Mouse (Mus musculus): ENCODE results near the gene Gm10762.
A peak's percentile ranks its signal among the peaks of the same experiment; 100 is the strongest.
"Not testable (repeated sequence)": the region's sequence is repeated elsewhere in the genome, so short reads cannot be mapped to it uniquely, and the experiment has no call there.

The Gm10762 gene

GRCm38 (mm10) chr2:128967661-128968441 is at the start of gene Gm10762:
Gene Gm10762, minus strand, starts transcription at chr2:128967725.
- DNase-seq (ENCODE audit: low spot score), result peak; percentile 87

GRCm38 (mm10) chr2:129008867-129009266 is 41.3 kb upstream of the Gm10762 start:
- not testable (repeated sequence) for DNase-seq (ENCODE audit: low spot score)

- no peak for DNase-seq (ENCODE audit: low spot score)
These were observed 38.7 kb upstream of the Gm10762 start for GRCm38 (mm10) chr2:129006194-129006749.

GRCm38 (mm10) chr2:129004872-129005271 is 37.3 kb upstream of the Gm10762 start:
- DNase-seq (ENCODE audit: low spot score), result no peak

GRCm38 (mm10) chr2:128984746-128985145 is 17.2 kb upstream of the Gm10762 start:
- no peak for DNase-seq (ENCODE audit: low spot score)

GRCm38 (mm10) chr2:128975572-128975971 is 8.0 kb upstream of the Gm10762 start:
- DNase-seq (ENCODE audit: low spot score), result no peak

GRCm38 (mm10) chr2:128972301-128972700 is 4.8 kb upstream of the Gm10762 start:
- DNase-seq (ENCODE audit: low spot score), result no peak

GRCm38 (mm10) chr2:128968475-128969083 is 1.1 kb upstream of the Gm10762 start:
- no peak for DNase-seq (ENCODE audit: low spot score)

GRCm38 (mm10) chr2:128966641-128967580 is 614 bp downstream of the Gm10762 start, which contains the start of gene Zc3h6:
Gene Zc3h6, plus strand, starts transcription at chr2:128967402.
- DNase-seq (ENCODE audit: low spot score), result peak; percentile 99

- DNase-seq (ENCODE audit: low spot score), result no peak
These were observed 1.3 kb downstream of the Gm10762 start for GRCm38 (mm10) chr2:128966236-128966635.

GRCm38 (mm10) chr2:128965505-128966105 is 1.9 kb downstream of the Gm10762 start:
- DNase-seq (ENCODE audit: low spot score), result no peak

GRCm38 (mm10) chr2:128954186-128954585 is 13.3 kb downstream of the Gm10762 start:
- no peak for DNase-seq (ENCODE audit: low spot score)

- no peak for DNase-seq (ENCODE audit: low spot score)
These were observed 19.4 kb downstream of the Gm10762 start for GRCm38 (mm10) chr2:128947962-128948588.

GRCm38 (mm10) chr2:128943538-128944528 is 23.7 kb downstream of the Gm10762 start, which contains the start of gene Zc3h8:
Gene Zc3h8, minus strand, starts transcription at chr2:128944077.
- DNase-seq (ENCODE audit: low spot score), result peak; percentile 96

GRCm38 (mm10) chr2:128936256-128936655 is 31.3 kb downstream of the Gm10762 start:
- DNase-seq (ENCODE audit: low spot score), result no peak

GRCm38 (mm10) chr2:128930704-128931103 is 36.8 kb downstream of the Gm10762 start:
- DNase-seq (ENCODE audit: low spot score), result no peak

- DNase-seq (ENCODE audit: low spot score), result no peak
These were observed 39.1 kb downstream of the Gm10762 start for GRCm38 (mm10) chr2:128928446-128928845.

- DNase-seq (ENCODE audit: low spot score), result no peak
These were observed 42.7 kb downstream of the Gm10762 start for GRCm38 (mm10) chr2:128924799-128925198.

All from testis, postnatal 14 days (tissue).